Mouse (Mus musculus) CH12.LX (cell line): ENCODE data around the gene Rtn4rl1. TPM values are rescaled to one million over a fixed set of nuclear protein-coding genes. Genes with fewer than 3 reads are reported as not detected.

ENCODE experiments used
- DNase-seq: peaks from one replicate; pipeline ENCODE4 v3.0.0-alpha.2; 2013; ENCODE audit errors: extremely low read depth
- H3K27ac ChIP-seq: 2 replicates; pipeline ENCODE4 v1.5.1; 2012; ENCODE audit warnings: low read depth, mild to moderate bottlenecking, control low read depth, moderate library complexity; ENCODE audit not compliant: insufficient read depth
- H3K27me3 ChIP-seq: replicated peaks from 2 replicates; pipeline ENCODE3; 2012; ENCODE audit warnings: inconsistent platforms
- H3K36me3 ChIP-seq, 2 experiments: replicated peaks in 1 of 2; 2 replicates each; pipeline versions ENCODE3 to v1.6.1; 2012; ENCODE audit warnings: inconsistent platforms in 1 of 2, low read length in 1 of 2, mild to moderate bottlenecking in 1 of 2, mixed read lengths in 1 of 2, moderate library complexity in 1 of 2; ENCODE audit not compliant: control insufficient read depth in 1 of 2, insufficient read depth in 1 of 2
- H3K4me1 ChIP-seq, 2 experiments: 2 replicates each; pipeline ENCODE4 v1.6.1; 2012; ENCODE audit warnings: inconsistent platforms in 1 of 2, moderate library complexity in 1 of 2; ENCODE audit not compliant: insufficient read depth in 2 of 2, control insufficient read depth in 1 of 2
- H3K4me2 ChIP-seq: 2 replicates; pipeline ENCODE4 v1.6.1; 2012; ENCODE audit warnings: low read depth, mild to moderate bottlenecking, control low read depth; ENCODE audit not compliant: poor library complexity, insufficient read depth, severe bottlenecking
- H3K4me3 ChIP-seq, 3 experiments: fragments of 150-350 bp in 1 of 3; sonication (generic) in 1 of 3; replicated peaks in 1 of 3; 2 replicates each; pipeline versions ENCODE3 to v1.5.1; 2011 to 2012; ENCODE audit warnings: low read depth in 2 of 3, low read length in 2 of 3, mild to moderate bottlenecking in 2 of 3, moderate library complexity in 2 of 3, control low read depth in 1 of 3, improper control_type of control experiment in 1 of 3, inconsistent platforms in 1 of 3, mixed read lengths in 1 of 3; ENCODE audit not compliant: poor library complexity in 1 of 3
- H3K79me2 ChIP-seq: replicated peaks from 2 replicates; pipeline ENCODE4 v1.6.1; 2012; ENCODE audit warnings: mild to moderate bottlenecking, moderate library complexity; ENCODE audit not compliant: control insufficient read depth, poor library complexity, insufficient read depth, severe bottlenecking; ENCODE audit errors: extremely low read depth
- H3K9ac ChIP-seq: 2 replicates; pipeline ENCODE4 v1.6.1; 2012; ENCODE audit warnings: low read depth, mild to moderate bottlenecking, control low read depth, moderate library complexity; ENCODE audit not compliant: insufficient read depth
- H3K9me3 ChIP-seq: replicated peaks from 2 replicates; pipeline ENCODE3; 2012; ENCODE audit warnings: low read length, inconsistent platforms, mixed read lengths
- BHLHE40 ChIP-seq: IDR thresholded peaks from 2 replicates; pipeline ENCODE4 v1.6.1; 2011; ENCODE audit warnings: mild to moderate bottlenecking, low read depth, low read length, improper control_type of control experiment
- CHD1 ChIP-seq: IDR thresholded peaks from 2 replicates; pipeline ENCODE4 v1.6.1; 2012; ENCODE audit warnings: low read depth, low read length, improper control_type of control experiment, inconsistent platforms
- CHD2 ChIP-seq: IDR thresholded peaks from 2 replicates; pipeline ENCODE4 v1.6.1; 2011; ENCODE audit warnings: low read length, improper control_type of control experiment
- E2F4 ChIP-seq: IDR thresholded peaks from 2 replicates; pipeline ENCODE4 v1.6.1; 2011; ENCODE audit warnings: low read depth, low read length, improper control_type of control experiment; ENCODE audit not compliant: insufficient replicate concordance
- ELF1 ChIP-seq: IDR thresholded peaks from 2 replicates; pipeline ENCODE4 v1.6.1; 2014; ENCODE audit warnings: low read depth, mild to moderate bottlenecking, inconsistent platforms, low read length, improper control_type of control experiment
- EP300 ChIP-seq: IDR thresholded peaks from 2 replicates; pipeline ENCODE4 v1.6.1; 2011; ENCODE audit warnings: low read length, improper control_type of control experiment
- ETS1 ChIP-seq: conservative IDR thresholded peaks from 2 replicates; pipeline ENCODE4 v1.6.1; 2012; ENCODE audit warnings: low read depth, mild to moderate bottlenecking, inconsistent platforms, low read length, improper control_type of control experiment, moderate library complexity
- GABPA ChIP-seq: IDR thresholded peaks from 2 replicates; pipeline ENCODE4 v1.6.1; 2012; ENCODE audit warnings: low read depth, low read length, improper control_type of control experiment, inconsistent platforms; ENCODE audit not compliant: insufficient replicate concordance
- HCFC1 ChIP-seq: IDR thresholded peaks from 2 replicates; pipeline ENCODE4 v1.6.1; 2012; ENCODE audit warnings: low read depth, mild to moderate bottlenecking, inconsistent platforms, low read length, improper control_type of control experiment
- IRF4 ChIP-seq: IDR thresholded peaks from 2 replicates; pipeline ENCODE4 v1.6.1; 2014; ENCODE audit warnings: low read depth, mild to moderate bottlenecking, inconsistent platforms, low read length, improper control_type of control experiment
- KAT2A ChIP-seq: IDR thresholded peaks from 2 replicates; pipeline ENCODE4 v1.6.1; 2012; ENCODE audit warnings: low read length, improper control_type of control experiment, inconsistent platforms; ENCODE audit not compliant: insufficient replicate concordance
- MAFK ChIP-seq: IDR thresholded peaks from 2 replicates; pipeline ENCODE4 v1.6.1; 2011; ENCODE audit warnings: low read length, improper control_type of control experiment; ENCODE audit not compliant: insufficient replicate concordance
- MAX ChIP-seq: IDR thresholded peaks from 2 replicates; pipeline ENCODE4 v1.6.1; 2011; ENCODE audit warnings: low read length, improper control_type of control experiment
- MAZ ChIP-seq: IDR thresholded peaks from 2 replicates; pipeline ENCODE4 v1.6.1; 2012; ENCODE audit warnings: low read depth, mild to moderate bottlenecking, inconsistent platforms, low read length, improper control_type of control experiment, moderate library complexity
- MEF2A ChIP-seq: IDR thresholded peaks from 2 replicates; pipeline ENCODE4 v1.6.1; 2014; ENCODE audit warnings: low read depth, mild to moderate bottlenecking, inconsistent platforms, low read length, improper control_type of control experiment, borderline replicate concordance
- MXI1 ChIP-seq: IDR thresholded peaks from 2 replicates; pipeline ENCODE4 v1.6.1; 2011; ENCODE audit warnings: mild to moderate bottlenecking, low read depth, low read length, improper control_type of control experiment
- MYC ChIP-seq: IDR thresholded peaks from 2 replicates; pipeline ENCODE4 v1.6.1; 2011; ENCODE audit warnings: low read depth, mild to moderate bottlenecking, improper control_type of control experiment, low read length
- NELFE ChIP-seq: IDR thresholded peaks from 2 replicates; pipeline ENCODE4 v1.6.1; 2011; ENCODE audit warnings: low read depth, low read length, improper control_type of control experiment
- NRF1 ChIP-seq: IDR thresholded peaks from 2 replicates; pipeline ENCODE4 v1.6.1; 2014; ENCODE audit warnings: low read depth, mild to moderate bottlenecking, inconsistent platforms, low read length, improper control_type of control experiment, moderate library complexity
- POLR2A ChIP-seq: IDR thresholded peaks from 2 replicates; pipeline ENCODE4 v1.6.1; 2011; ENCODE audit warnings: low read depth, mild to moderate bottlenecking, improper control_type of control experiment, low read length
- POLR2AphosphoS2 ChIP-seq: IDR thresholded peaks from 2 replicates; pipeline ENCODE4 v1.6.1; 2011; ENCODE audit warnings: low read depth, low read length, improper control_type of control experiment
- RAD21 ChIP-seq: IDR thresholded peaks from 2 replicates; pipeline ENCODE4 v1.6.1; 2011; ENCODE audit warnings: low read depth, mild to moderate bottlenecking, low read length, improper control_type of control experiment, moderate library complexity
- TCF12 ChIP-seq: IDR thresholded peaks from 2 replicates; pipeline ENCODE4 v1.6.1; 2014; ENCODE audit warnings: low read depth, mild to moderate bottlenecking, inconsistent platforms, low read length, improper control_type of control experiment
- USF1 ChIP-seq: IDR thresholded peaks from 2 replicates; pipeline ENCODE4 v1.6.1; 2014; ENCODE audit warnings: low read depth, mild to moderate bottlenecking, inconsistent platforms, low read length, improper control_type of control experiment
- USF2 ChIP-seq: conservative IDR thresholded peaks from 2 replicates; pipeline ENCODE4 v1.6.1; 2011; ENCODE audit warnings: low read depth, low read length, improper control_type of control experiment
- ZKSCAN1 ChIP-seq: IDR thresholded peaks from 2 replicates; pipeline ENCODE4 v1.6.1; 2012; ENCODE audit warnings: low read depth, inconsistent platforms, low read length, improper control_type of control experiment, borderline replicate concordance
- ZMIZ1 ChIP-seq: IDR thresholded peaks from 2 replicates; pipeline ENCODE4 v1.6.1; 2012; ENCODE audit warnings: low read depth, mild to moderate bottlenecking, inconsistent platforms, low read length, improper control_type of control experiment
- ZNF384 ChIP-seq: IDR thresholded peaks from 2 replicates; pipeline ENCODE4 v1.6.1; 2012; ENCODE audit warnings: low read depth, low read length, improper control_type of control experiment, inconsistent platforms
- dilution Hi-C: fragments of 300-500 bp; cut with MboI; formaldehyde crosslinking; loops from 2 replicates; pipeline ENCODE4 v1.14.3; 2020; ENCODE audit warnings: low sequenced_read_pairs; ENCODE audit not compliant: extremely low pct_unique_long_range_greater_than_20kb, extremely low pct_ligation_motif_present
- in situ Hi-C: fragments of 300-500 bp; cut with MboI; formaldehyde crosslinking; loops from 3 replicates; pipeline ENCODE4 v1.14.3; 2019; ENCODE audit warnings: low sequenced_read_pairs, low pct_ligation_motif_present, low pct_unique_long_range_greater_than_20kb, mixed read lengths
- polyA plus RNA-seq: library from polyadenylated mRNA; unstranded; fragments of >175 nt; gene quantifications from 2 replicates; pipeline ENCODE4 v1.2.1, GENCODE M21; 2012; ENCODE audit warnings: low read depth; ENCODE audit not compliant: insufficient read length
- total RNA-seq, 2 experiments: library from RNA; depleted of rRNA; stranded (reverse); fragments of 300-350 nt in 1 of 2; fragments of >200 nt in 1 of 2; gene quantifications; 2 replicates each; pipeline ENCODE4 v1.2.3; 2012 to 2014

Gene Rtn4rl1
- total and polyA plus RNA-seq, 3 experiments: 0.04 to 0.09 TPM; not detected in 1

DNA sequence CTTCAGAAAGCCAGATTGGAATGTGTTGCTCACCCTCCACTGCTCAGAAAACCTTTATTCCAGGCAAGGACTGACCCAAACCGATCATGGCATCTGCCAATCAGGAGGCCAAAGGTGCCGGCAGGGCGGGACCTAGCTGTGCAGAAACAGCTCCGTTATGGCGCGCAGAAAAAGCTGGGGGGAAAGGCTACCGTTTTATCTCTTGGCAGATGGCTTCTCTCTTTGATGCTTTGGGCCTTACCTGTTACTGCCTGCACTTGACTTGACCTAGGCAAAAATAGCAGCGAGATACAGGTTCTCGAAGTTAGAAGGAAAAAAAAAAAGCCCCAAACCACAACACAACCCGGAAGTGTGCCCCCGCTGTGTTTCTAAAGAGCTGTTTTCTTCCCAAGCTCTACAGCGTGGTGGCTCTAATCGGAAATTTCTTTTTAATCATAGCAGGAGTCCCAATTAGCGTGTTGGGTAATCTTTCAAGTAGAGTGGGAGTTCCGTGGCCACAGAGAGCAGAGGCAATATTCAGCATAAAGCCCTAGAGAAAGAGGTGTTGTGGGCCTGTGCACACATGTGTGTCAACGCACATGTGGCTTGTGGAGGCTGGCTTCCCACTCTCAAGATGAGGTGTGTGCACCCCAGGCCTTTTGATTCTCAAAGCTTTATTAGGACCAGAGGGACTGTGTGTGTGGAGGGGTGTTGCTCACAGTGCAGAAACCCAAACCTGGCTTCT lies 85.9 kb downstream of the Rtn4rl1 start:
- Histone ChIP-seq H3K4me2 (peak overlapping the region; percentile 37), H3K79me2 (no peaks in the 10 kb centered on the region), H3K27me3 (no peaks in the 10 kb centered on the region), H3K9me3 (no peaks in the 10 kb centered on the region), H3K4me3 (peak overlapping the region in 2 of 3 experiments; percentile 18 to 45), H3K27ac (peak overlapping the region; percentile 50), H3K36me3 (no peaks in the 10 kb centered on the region), H3K9ac (peak overlapping the region; percentile 19), H3K4me1 (peaks cover 17 to 50% of the 10 kb centered on the region in 2 experiments)
- peak; percentile 67 for DNase-seq
- dilution Hi-C loops (no loop called here), in situ Hi-C loops (loop anchor here (25.0 kb wide), 1 partner anchor 292 kb away; no protein-coding TSS in a partner anchor)
- TF ChIP-seq NELFE (peak; percentile 71; the same call in 1 of the 2 replicates), USF2 (no peak; the same call in 1 of the 2 replicates), MAFK (no peak), HCFC1 (no peak), ZNF384 (peak; percentile 95), E2F4 (no peak), TCF12 (peak; percentile 19; the same call in 1 of the 2 replicates), CHD2 (peak; percentile 30; the same call in 1 of the 2 replicates), BHLHE40 (peak; percentile 70), ELF1 (peak; percentile 98), MXI1 (peak; percentile 69; the same call in 1 of the 2 replicates), POLR2A (peak; percentile 77), MYC (peak; percentile 93), ZKSCAN1 (no peak), MAX (peak; percentile 82), MAZ (peak; percentile 65; the same call in 1 of the 2 replicates), RAD21 (no peak; the same call in 1 of the 2 replicates), CHD1 (no peak), IRF4 (peak; percentile 31; the same call in 1 of the 2 replicates), NRF1 (peak; percentile 50; the same call in 1 of the 2 replicates), ETS1 (no peak; the same call in 1 of the 2 replicates), GABPA (no peak), ZMIZ1 (no peak), POLR2AphosphoS2 (no peak), USF1 (no peak), KAT2A (no peak), MEF2A (peak; percentile 73), EP300 (0 out of 2 replicates have a peak, but pooled peaks have one; percentile 9)
- TF ChIP-seq, all 38 proteins: peak for 15
